Mouse (Mus musculus) MEL (cell line): Measurements from ENCODE around the gene Elfn2.

Experiments used
- CHD1 ChIP-seq: IDR thresholded peaks from 2 replicates; pipeline ENCODE4 v1.6.1; 2012; ENCODE audit warnings: low read depth, mild to moderate bottlenecking, inconsistent platforms, low read length, improper control_type of control experiment
- CTCF ChIP-seq, 3 experiments: IDR thresholded peaks in 2 of 3; conservative IDR thresholded peaks in 1 of 3; 2 replicates each; pipeline ENCODE4 v1.5.1; 2011 to 2012; ENCODE audit warnings: low read length in 3 of 3, low read depth in 2 of 3, mild to moderate bottlenecking in 2 of 3, improper control_type of control experiment in 1 of 3, inconsistent platforms in 1 of 3, mixed read lengths in 1 of 3, moderate library complexity in 1 of 3; ENCODE audit not compliant: control insufficient read depth in 1 of 3, insufficient read depth in 1 of 3, poor library complexity in 1 of 3, severe bottlenecking in 1 of 3
- GATA1 ChIP-seq: IDR thresholded peaks from 2 replicates; pipeline ENCODE4 v1.6.1; 2011; ENCODE audit warnings: low read depth, low read length, improper control_type of control experiment
- HCFC1 ChIP-seq: IDR thresholded peaks from 2 replicates; pipeline ENCODE4 v1.6.1; 2012; ENCODE audit warnings: low read depth, mild to moderate bottlenecking, inconsistent platforms, low read length, improper control_type of control experiment, moderate library complexity
- JUND ChIP-seq: IDR thresholded peaks from 2 replicates; pipeline ENCODE4 v1.6.1; 2011; ENCODE audit warnings: low read depth, mild to moderate bottlenecking, improper control_type of control experiment, low read length
- MAX ChIP-seq: IDR thresholded peaks from 2 replicates; pipeline ENCODE4 v1.6.1; 2011; ENCODE audit warnings: low read length, improper control_type of control experiment
- MAZ ChIP-seq: IDR thresholded peaks from 2 replicates; pipeline ENCODE4 v1.6.1; 2012; ENCODE audit warnings: low read depth, mild to moderate bottlenecking, inconsistent platforms, low read length, improper control_type of control experiment
- MEF2A ChIP-seq: IDR thresholded peaks from 2 replicates; pipeline ENCODE4 v1.6.1; 2014; ENCODE audit warnings: low read depth, mild to moderate bottlenecking, inconsistent platforms, low read length, improper control_type of control experiment; ENCODE audit not compliant: poor library complexity, insufficient replicate concordance, severe bottlenecking; ENCODE audit errors: extremely low read depth
- MYC ChIP-seq: IDR thresholded peaks from 2 replicates; pipeline ENCODE4 v1.6.1; 2011; ENCODE audit warnings: low read depth, mild to moderate bottlenecking, low read length, improper control_type of control experiment, moderate library complexity
- POLR2A ChIP-seq, 2 experiments: IDR thresholded peaks; 2 replicates each; pipeline ENCODE4 v1.6.1; 2011 to 2012; ENCODE audit warnings: low read length in 2 of 2, mild to moderate bottlenecking in 2 of 2, control low read depth in 1 of 2, improper control_type of control experiment in 1 of 2, low read depth in 1 of 2, moderate library complexity in 1 of 2; ENCODE audit not compliant: control insufficient read depth in 1 of 2, insufficient read depth in 1 of 2, poor library complexity in 1 of 2
- SMC3 ChIP-seq: IDR thresholded peaks from 2 replicates; pipeline ENCODE4 v1.6.1; 2011; ENCODE audit warnings: low read depth, low read length, improper control_type of control experiment
- TBP ChIP-seq: IDR thresholded peaks from 2 replicates; pipeline ENCODE4 v1.8.0; 2011; ENCODE audit warnings: low read depth, low read length, improper control_type of control experiment
- ZC3H11A ChIP-seq: IDR thresholded peaks from 2 replicates; pipeline ENCODE4 v1.6.1; 2012; ENCODE audit warnings: low read depth, mild to moderate bottlenecking, inconsistent platforms, low read length, improper control_type of control experiment

DNA sequence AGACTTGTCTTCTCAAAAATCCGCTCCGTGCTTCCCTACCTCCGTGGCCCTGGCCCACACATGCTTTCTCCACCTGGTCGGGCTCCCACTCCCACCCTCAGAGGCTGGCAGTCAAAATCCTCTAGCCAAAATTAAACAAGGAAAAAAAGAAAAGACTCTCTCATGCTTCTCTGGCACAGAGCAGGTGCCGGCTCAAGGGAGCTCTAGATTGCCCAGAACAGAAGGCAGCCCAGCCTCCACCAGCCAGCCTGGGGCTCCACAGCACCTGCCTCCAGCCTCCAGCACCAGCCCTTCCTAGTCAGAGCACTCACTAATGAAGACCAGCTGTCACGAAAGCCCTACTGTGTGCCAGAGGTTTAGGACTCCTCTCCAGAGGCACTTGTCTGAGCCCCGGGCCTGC, 4.8 kb downstream of the Elfn2 start:
- TF ChIP-seq POLR2A (IDR thresholded peaks at IDR 0.05; ENCODE audit: control insufficient read depth in 1 of 2, insufficient read depth in 1 of 2, low read depth in 1 of 2, low read length in 2 of 2, poor library complexity in 1 of 2) (no peak), JUND (no peak), HCFC1 (no peak), GATA1 (no peak), CHD1 (no peak), CTCF (IDR thresholded peaks at IDR 0.05 in 2 of 3, conservative IDR thresholded peaks at IDR 0.05 in 1 of 3; ENCODE audit: control insufficient read depth in 1 of 3, insufficient read depth in 1 of 3, low read depth in 2 of 3, low read length in 3 of 3, poor library complexity in 1 of 3, severe bottlenecking in 1 of 3) (no peak), TBP (no peak), MEF2A (no peak), SMC3 (no peak), MAX (no peak), MAZ (no peak), MYC (no peak), ZC3H11A (no peak)
